Comparison of ENCODE assay signal across 16 mouse cellular contexts in the genomic region with DNA sequence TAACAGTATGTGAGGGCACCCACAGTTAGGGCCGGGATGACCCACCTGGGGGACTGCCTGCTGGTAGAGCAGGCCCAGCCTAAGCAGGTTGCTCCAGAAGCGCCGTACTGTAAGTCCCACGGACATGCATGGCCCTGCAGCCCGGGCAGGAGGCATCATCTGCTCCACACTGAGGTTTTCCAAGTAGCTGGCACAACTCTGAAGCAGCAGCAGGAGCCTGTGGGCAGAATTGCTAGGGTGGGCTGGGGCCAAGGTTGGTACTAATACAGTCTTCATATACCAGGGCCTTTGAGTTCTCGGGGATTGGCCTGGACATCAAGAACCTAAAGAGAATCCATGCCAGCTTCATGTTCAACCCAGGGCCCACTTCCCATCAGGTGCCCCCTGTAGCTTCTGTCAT.
"Had no signal": no experiment of that assay in that cellular context is flagged by ENCODE, and none has a peak within 500 bp of the region (broad histone marks: within the 10 kb centered on the region; RNA-seq: fewer than 3 reads in every experiment).

No protein-coding gene starts in this region.

- DNase-seq: heart, postnatal 10 days; heart, postnatal 14 days; heart, postnatal 36 days; heart, postnatal 4 days; kidney, adult 11 months; kidney, adult 18-20 months; kidney, adult 2 months; kidney, adult 8-10 months; kidney, adult 9 months; kidney, postnatal 10 days; kidney, postnatal 14 days; kidney, postnatal 25 days; kidney, postnatal 36 days; kidney, postnatal 4 days; layer of hippocampus, adult 9-11 months; layer of hippocampus, postnatal 36 days had no signal
